Mouse (Mus musculus) C2C12 (cell line): Measurements from ENCODE around the gene Polg2. TPM values are rescaled to one million over a fixed set of nuclear protein-coding genes. Genes with fewer than 3 reads are reported as not detected.

Experiments
- H3K27me3 ChIP-seq: one replicate; pipeline ENCODE4 v1.6.1; 2011; ENCODE audit not compliant: control insufficient read depth, insufficient read depth, insufficient read length
- H3K36me3 ChIP-seq: one replicate; pipeline ENCODE4 v1.6.1; 2011; ENCODE audit not compliant: control insufficient read depth, insufficient read depth
- H3K4me3 ChIP-seq: one replicate; pipeline ENCODE4 v1.5.1; 2011; ENCODE audit warnings: mild to moderate bottlenecking, control low read depth; ENCODE audit not compliant: poor library complexity, insufficient read depth, severe bottlenecking
- H3K79me2 ChIP-seq: one replicate; pipeline ENCODE4 v1.6.1; 2011; ENCODE audit not compliant: control insufficient read depth, insufficient read depth
- H3K79me3 ChIP-seq: one replicate; pipeline ENCODE4 v1.6.1; 2011; ENCODE audit warnings: low read depth, control low read depth
- H3ac ChIP-seq: one replicate; pipeline ENCODE3; 2011; ENCODE audit warnings: low read depth; ENCODE audit not compliant: control insufficient read depth, insufficient read length
- CEBPB ChIP-seq: IDR thresholded peaks from one replicate; pipeline ENCODE4 v1.6.1; 2011; ENCODE audit warnings: low read depth, mild to moderate bottlenecking, control low read depth, moderate library complexity
- CTCF ChIP-seq: IDR thresholded peaks from one replicate; pipeline ENCODE4 v1.5.1; 2011; ENCODE audit not compliant: control insufficient read depth, insufficient read depth, insufficient read length
- FOSL1 ChIP-seq: IDR thresholded peaks from one replicate; pipeline ENCODE4 v1.8.0; 2011; ENCODE audit warnings: mild to moderate bottlenecking, low read length; ENCODE audit not compliant: poor library complexity, insufficient read depth, severe bottlenecking
- MAX ChIP-seq: IDR thresholded peaks from one replicate; pipeline ENCODE4 v1.6.1; 2011; ENCODE audit warnings: mild to moderate bottlenecking, control low read depth
- MYOD1 ChIP-seq: IDR thresholded peaks from one replicate; pipeline ENCODE4 v1.6.1; 2011; ENCODE audit warnings: low read depth; ENCODE audit not compliant: control insufficient read depth, insufficient read length
- MYOG ChIP-seq: IDR thresholded peaks from one replicate; pipeline ENCODE4 v1.6.1; 2011; ENCODE audit not compliant: control insufficient read depth, insufficient read length; ENCODE audit errors: extremely low read depth
- USF1 ChIP-seq: IDR thresholded peaks from one replicate; pipeline ENCODE4 v1.6.1; 2011; ENCODE audit warnings: low read depth, mild to moderate bottlenecking, control low read depth, moderate library complexity
- microRNA-seq: library from miRNA; unstranded; fragments of <30 nt; microRNA quantifications from one replicate; pipeline ENCODE4, GENCODE M21; 2019; ENCODE audit warnings: borderline microRNAs expressed
- polyA plus RNA-seq: library from polyadenylated mRNA; unstranded; fragments of >200 nt; fragmentation: generic; extraction: Trizol; gene quantifications from one replicate; pipeline ENCODE4 v1.2.1, GENCODE M21; 2012; ENCODE audit warnings: missing spikeins

The Polg2 gene
- polyA plus RNA-seq, 1 experiment: 6.9 TPM

DNA sequence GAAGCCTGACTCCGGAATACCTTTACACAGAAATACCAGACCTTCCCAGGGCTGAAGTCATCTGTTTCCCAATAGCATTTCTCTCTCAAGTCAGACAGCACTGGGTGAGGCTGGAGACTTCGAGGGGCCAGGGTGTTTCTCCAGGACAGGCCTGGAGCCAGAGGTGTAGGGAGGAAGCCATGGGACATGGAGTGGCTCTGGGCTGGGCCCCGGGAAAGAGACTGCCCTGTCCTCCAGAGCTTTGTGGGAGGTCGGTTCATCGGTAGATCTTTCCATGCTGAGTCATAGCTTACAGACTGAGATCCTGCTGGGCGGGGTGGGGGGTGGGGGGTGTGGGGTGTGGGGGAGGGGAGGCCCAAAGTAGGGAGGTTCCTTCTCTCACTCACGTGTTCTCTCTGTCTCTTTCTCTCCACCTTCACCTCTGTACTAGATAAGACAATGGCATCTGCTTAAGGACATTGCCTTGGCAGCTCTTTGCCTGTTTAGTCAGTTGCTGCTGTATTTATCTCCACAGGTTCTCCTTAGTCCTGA is 56.4 kb downstream of the Polg2 start:
- no peak overlapping the region for H3K4me3 ChIP-seq
- H3K79me2 ChIP-seq: no peaks in the 10 kb centered on the region
- H3K27me3 ChIP-seq: no peaks in the 10 kb centered on the region
- no peak overlapping the region for H3ac ChIP-seq
- TF ChIP-seq MYOG: no peak
- no peak for TF ChIP-seq MYOD1
- TF ChIP-seq CTCF: no peak
- TF ChIP-seq FOSL1: no peak
- TF ChIP-seq CEBPB: no peak
- TF ChIP-seq MAX: no peak
- TF ChIP-seq USF1: no peak
- no peaks in the 10 kb centered on the region for H3K36me3 ChIP-seq
- no peaks in the 10 kb centered on the region for H3K79me3 ChIP-seq

DNA sequence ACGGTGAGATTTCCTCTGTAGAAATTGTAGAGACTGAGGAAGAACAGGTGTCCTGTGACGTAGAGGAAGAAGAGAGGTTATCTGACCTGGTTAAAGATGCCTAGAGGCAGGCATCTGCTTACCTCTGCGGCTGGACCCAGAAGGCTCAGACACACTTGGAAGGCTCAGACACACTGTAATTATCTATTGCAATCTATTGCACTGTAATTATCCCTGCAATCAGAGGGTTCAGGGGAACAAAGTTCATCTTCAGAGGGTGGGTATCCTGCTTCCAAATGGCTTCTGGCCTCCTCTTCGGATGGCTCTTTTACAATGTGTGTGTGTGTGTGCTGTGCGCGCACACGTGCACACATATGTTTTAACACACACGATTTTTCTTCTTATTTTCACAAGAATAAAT is 59.0 kb downstream of the Polg2 start:
- no peaks in the 10 kb centered on the region for H3K27me3 ChIP-seq
- H3K4me3 ChIP-seq: no peak overlapping the region
- no peaks in the 10 kb centered on the region for H3K79me2 ChIP-seq
- TF ChIP-seq FOSL1 (no peak), CTCF (no peak), USF1 (no peak), MYOG (no peak), CEBPB (no peak), MAX (no peak), MYOD1 (no peak)
- H3K79me3 ChIP-seq: no peaks in the 10 kb centered on the region
- H3ac ChIP-seq: no peak overlapping the region
- H3K36me3 ChIP-seq: no peaks in the 10 kb centered on the region

Small RNA genes within 50 kb of the gene (microRNA-seq; reads per million reads assigned to microRNA genes)
- gene Gm25994: not detected
- gene Mir3064: 4.5 reads per million, percentile 51 among the genes with 10 or more reads in this experiment

Other genes starting within 250 kb of the Polg2 start
- 5.9 TPM for gene Tex2, start 166.1 kb downstream of the Polg2 start, polyA plus RNA-seq
- 0.15 TPM for gene Pecam1, start 28.9 kb downstream of the Polg2 start, polyA plus RNA-seq
- 19.9 TPM for gene Milr1, start 28.3 kb downstream of the Polg2 start, polyA plus RNA-seq
- gene Ddx5, start 9.6 kb upstream of the Polg2 start, polyA plus RNA-seq: 218 TPM
- gene Cep95, start 9.7 kb upstream of the Polg2 start, polyA plus RNA-seq: 3.5 TPM
- gene Smurf2, start 141.2 kb upstream of the Polg2 start, polyA plus RNA-seq: 13.0 TPM
- gene Kpna2, start 220.0 kb upstream of the Polg2 start, polyA plus RNA-seq: 50.9 TPM
- gene 1810010H24Rik, start 246.1 kb upstream of the Polg2 start, polyA plus RNA-seq: 0.47 TPM